Mouse (Mus musculus) midbrain, embryonic 13.5 days (tissue): ENCODE measurements at regions not wholly inside any gene's neighbourhood (a gene's known extent, or its start where the extent isn't known, plus 50 kb on each side); places are given as distances from the start of the nearest gene placed in this dataset.
"Not testable (repeated sequence)": the region's sequence is repeated elsewhere in the genome, so short reads cannot be mapped to it uniquely, and the experiment has no call there.

Source experiments
- ATAC-seq: fragments of 200-750 bp; cut with Nextera tagmentation; 2 replicates; pipeline ENCODE4 v1.8.0; 2017; ENCODE audit warnings: mild to moderate bottlenecking, moderate TSS enrichment, moderate library complexity
- H3K27ac ChIP-seq: fragments of 300-500 bp; sonication (generic); 2 replicates; pipeline ENCODE4 v1.5.1; 2015; ENCODE audit warnings: inconsistent platforms, mild to moderate bottlenecking, moderate library complexity
- H3K27me3 ChIP-seq: fragments of 300-500 bp; sonication (generic); 2 replicates; pipeline ENCODE4 v1.6.1; 2015; ENCODE audit warnings: mild to moderate bottlenecking, inconsistent platforms
- H3K36me3 ChIP-seq: fragments of 300-500 bp; sonication (generic); 2 replicates; pipeline ENCODE4 v1.6.1; 2015; ENCODE audit warnings: mild to moderate bottlenecking, inconsistent platforms
- H3K4me1 ChIP-seq: fragments of 300-500 bp; sonication (generic); replicated peaks from 2 replicates; pipeline ENCODE4 v1.6.1; 2015; ENCODE audit warnings: inconsistent platforms
- H3K4me2 ChIP-seq: fragments of 300-500 bp; sonication (generic); replicated peaks from 2 replicates; pipeline ENCODE4 v1.6.1; 2015; ENCODE audit warnings: moderate library complexity, mild to moderate bottlenecking, inconsistent platforms
- H3K4me3 ChIP-seq: fragments of 300-500 bp; sonication (generic); replicated peaks from 2 replicates; pipeline ENCODE4 v1.5.1; 2015; ENCODE audit warnings: mild to moderate bottlenecking, inconsistent platforms
- H3K9ac ChIP-seq: fragments of 300-500 bp; sonication (generic); replicated peaks from 2 replicates; pipeline ENCODE4 v1.6.1; 2015; ENCODE audit warnings: mild to moderate bottlenecking, inconsistent platforms
- H3K9me3 ChIP-seq: fragments of 300-500 bp; sonication (generic); 2 replicates; pipeline ENCODE4 v1.6.1; 2016; ENCODE audit warnings: mild to moderate bottlenecking, inconsistent platforms
- WGBS: fragments of 180-500 bp; shearing (Covaris S2); methylation state at CpG from one replicate; pipeline ENCODE4 v1.1.7; 2015; 5-methylcytosine and 5-hydroxymethylcytosine counted together

DNA sequence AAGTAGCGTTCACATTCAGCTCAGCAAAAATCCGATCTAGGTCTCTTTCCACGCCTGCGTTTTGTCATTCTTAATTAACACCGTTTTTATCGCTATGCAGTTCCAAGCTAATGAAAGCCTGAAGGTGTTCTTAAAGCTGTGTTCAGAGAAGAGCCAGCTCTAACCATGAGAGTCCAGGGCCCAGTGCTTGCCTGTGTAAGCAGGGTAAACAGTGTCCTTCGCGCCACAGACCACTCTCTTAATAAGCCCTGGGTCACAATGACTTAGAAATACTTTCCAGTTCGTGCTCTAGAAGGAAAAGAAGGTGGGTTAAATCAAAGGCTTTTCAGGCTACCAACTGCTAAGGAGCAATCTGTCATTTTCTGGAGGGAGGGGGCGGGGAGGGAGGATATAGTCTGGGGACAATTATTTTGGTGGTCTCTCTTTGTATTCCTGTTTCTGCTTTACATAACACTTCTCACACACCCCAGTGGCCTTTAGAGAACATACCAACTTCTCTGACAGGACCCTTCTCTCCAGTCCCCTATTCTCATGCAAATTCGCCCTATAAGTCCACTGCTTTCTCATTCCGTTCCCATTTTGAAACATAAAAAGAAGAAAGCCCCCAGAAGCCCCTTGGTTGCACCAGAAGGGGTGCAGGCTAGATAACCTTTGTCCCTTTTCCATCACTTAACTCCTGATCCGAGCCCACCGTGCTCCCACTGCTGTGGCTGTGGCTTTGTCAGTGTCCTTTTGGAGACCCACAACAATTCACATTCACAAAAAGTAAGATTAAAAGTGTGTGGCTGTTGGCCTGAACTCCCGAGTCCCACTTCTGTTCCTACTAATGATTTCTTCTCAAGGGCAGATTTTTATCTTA is 63.6 kb downstream of the H2al2a start:
- no peaks in the 10 kb centered on the region for H3K9me3 ChIP-seq
- H3K27ac ChIP-seq: peak overlapping the region; percentile 65
- H3K4me2 ChIP-seq: peak overlapping the region; percentile 50
- peaks cover 7% of the 10 kb centered on the region; the same call in 1 of the 2 replicates for H3K27me3 ChIP-seq
- 0 out of 2 replicates have a peak overlapping the region, but pooled peaks have one; percentile 40 for H3K9ac ChIP-seq
- 8% methylated on average over 15 of the region's 15 CpGs for WGBS
- H3K4me1 ChIP-seq: peaks cover 14% of the 10 kb centered on the region
- peak overlapping the region; percentile 25 for H3K4me3 ChIP-seq
- no peaks in the 10 kb centered on the region for H3K36me3 ChIP-seq
- peak; percentile 76 for ATAC-seq

DNA sequence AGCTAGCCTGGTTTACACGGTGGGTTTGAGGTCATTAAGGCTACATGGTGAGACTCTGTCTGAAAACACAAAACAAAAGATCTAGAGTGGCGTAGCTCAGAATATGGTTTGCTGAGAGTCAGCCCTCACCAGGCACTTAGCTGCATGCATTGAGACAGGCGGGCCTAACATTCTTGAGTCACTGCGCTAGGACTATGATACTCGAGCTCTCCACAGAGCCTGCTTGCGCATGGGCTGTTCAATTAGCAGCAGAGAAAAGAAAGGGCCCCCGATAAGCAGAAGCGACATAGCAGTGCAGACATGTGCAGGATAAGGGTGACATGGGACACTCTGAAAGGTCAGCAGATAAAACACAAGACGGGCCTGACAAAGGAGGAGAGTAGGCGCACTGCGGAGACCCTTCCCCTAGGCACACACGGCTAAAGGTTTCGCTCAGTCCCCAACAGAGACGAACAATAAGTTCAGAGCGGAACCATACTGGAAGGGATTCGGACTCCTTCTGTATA is 64.3 kb downstream of the H2al2a start:
- H3K4me1 ChIP-seq: peaks cover 14% of the 10 kb centered on the region
- peak overlapping the region; percentile 65 for H3K27ac ChIP-seq
- H3K27me3 ChIP-seq: peaks cover 7% of the 10 kb centered on the region; the same call in 1 of the 2 replicates
- WGBS: 4% methylated on average over 16 of the region's 16 CpGs
- H3K36me3 ChIP-seq: no peaks in the 10 kb centered on the region
- H3K4me2 ChIP-seq: peak overlapping the region; percentile 50
- H3K4me3 ChIP-seq: peak overlapping the region; percentile 25
- H3K9ac ChIP-seq: peak overlapping the region; percentile 40; the same call in 1 of the 2 replicates
- ATAC-seq: peak; percentile 80
- H3K9me3 ChIP-seq: no peaks in the 10 kb centered on the region

DNA sequence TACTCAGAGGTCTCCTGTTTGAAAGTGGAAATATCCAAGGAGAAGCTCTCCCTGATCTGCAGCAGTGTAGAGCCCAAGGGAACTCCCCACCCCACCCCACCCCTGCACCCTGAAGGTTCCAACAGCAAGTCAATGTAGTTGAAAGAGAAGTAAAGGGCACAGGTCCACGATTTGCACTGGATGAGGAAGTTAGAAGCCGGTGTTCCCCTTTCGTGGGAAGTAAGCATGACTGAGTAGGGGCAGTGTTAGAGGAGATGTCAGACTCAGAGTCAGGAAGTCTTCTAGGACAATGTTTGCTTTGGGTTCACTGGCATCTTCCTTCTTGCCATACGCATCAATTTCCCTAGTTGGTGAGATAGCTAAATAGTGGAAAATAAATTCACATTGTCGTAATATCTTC is 64.9 kb downstream of the H2al2a start:
- H3K9me3 ChIP-seq: no peaks in the 10 kb centered on the region
- 86% methylated on average over 5 of the region's 5 CpGs for WGBS
- no peak overlapping the region for H3K9ac ChIP-seq
- peaks cover 7% of the 10 kb centered on the region; the same call in 1 of the 2 replicates for H3K27me3 ChIP-seq
- H3K4me2 ChIP-seq: no peak overlapping the region
- no peak overlapping the region for H3K27ac ChIP-seq
- peaks cover 14% of the 10 kb centered on the region for H3K4me1 ChIP-seq
- H3K36me3 ChIP-seq: no peaks in the 10 kb centered on the region
- no peak overlapping the region for H3K4me3 ChIP-seq
- ATAC-seq: no peak

DNA sequence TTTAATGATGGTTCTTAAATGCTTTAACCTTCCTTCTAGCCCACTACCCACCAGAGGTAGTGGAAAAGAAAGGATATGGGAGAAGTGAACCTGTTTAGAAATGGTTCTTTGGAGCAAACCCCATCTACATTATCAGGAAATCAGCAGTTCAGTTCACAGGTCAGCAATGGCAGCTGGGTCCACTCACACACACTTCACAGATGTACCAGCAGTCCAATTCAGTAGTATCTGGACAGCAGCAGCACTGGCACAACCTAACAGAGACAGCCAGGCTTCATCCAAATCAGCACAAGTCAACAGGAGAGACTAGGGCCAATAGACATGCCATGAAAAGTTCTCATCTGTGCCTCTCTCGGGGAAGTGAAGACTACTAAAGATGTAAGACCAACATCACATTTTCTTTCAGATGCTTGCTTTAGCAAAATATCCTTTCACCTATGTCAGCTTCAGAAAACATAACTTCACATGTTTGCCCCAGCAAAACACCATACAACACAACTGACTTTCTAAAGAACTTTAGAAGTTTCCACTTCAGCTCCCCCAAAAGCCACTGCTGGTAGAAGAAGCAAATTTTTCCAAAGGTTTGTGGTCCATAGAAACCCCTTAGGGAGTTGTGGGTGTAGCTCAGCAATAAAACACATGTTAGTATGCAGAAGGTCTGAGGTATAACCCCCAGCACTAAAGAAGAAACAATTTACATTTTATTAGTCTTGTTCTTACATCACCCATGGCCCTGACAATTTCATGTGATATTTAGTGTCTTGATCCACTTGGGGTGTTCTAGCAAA is 77.7 kb downstream of the H2al2a start:
- ATAC-seq: no peak
- 89% methylated on average over 1 of the region's 1 CpGs for WGBS
- peaks cover 4% of the 10 kb centered on the region; the same call in 1 of the 2 replicates for H3K4me1 ChIP-seq

DNA sequence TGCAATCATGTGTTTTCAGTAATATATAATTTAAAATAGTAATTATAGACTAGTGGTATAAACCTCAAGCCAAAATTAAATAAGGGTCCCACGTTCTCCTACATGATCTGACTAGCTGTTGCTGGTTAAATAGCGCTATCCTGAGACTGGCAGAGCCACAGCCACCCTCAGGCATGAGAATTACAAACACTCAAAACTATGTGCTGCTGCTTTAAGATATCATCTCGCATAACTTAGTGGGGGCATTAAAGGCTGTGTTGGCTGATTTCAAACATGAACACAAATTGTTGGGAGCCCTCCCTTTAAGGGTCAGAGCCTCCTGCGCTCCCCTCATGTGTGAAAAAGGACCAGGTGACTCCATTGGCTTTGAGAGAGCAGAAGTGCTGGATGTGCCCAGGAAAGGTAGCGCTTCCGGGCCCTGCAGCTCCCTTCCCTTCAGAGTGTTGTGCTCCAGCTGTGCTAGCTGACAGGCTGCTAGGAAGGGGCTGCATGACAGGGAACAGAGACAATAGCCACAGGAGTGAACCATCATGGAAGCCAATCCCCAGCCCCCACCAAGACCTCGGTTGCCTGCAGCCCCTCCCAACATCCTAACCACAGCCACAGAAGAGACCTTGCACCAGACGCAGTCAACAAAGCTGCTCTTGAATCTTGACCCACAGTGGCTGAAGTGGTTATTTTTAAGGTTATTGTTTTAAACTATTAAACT is 79.4 kb downstream of the H2al2a start:
- no peak overlapping the region for H3K9ac ChIP-seq
- ATAC-seq: peak; percentile 43; the same call in 1 of the 2 replicates
- no peak overlapping the region; the same call in 1 of the 2 replicates for H3K4me2 ChIP-seq
- H3K4me3 ChIP-seq: no peak overlapping the region
- H3K9me3 ChIP-seq: no peaks in the 10 kb centered on the region
- H3K4me1 ChIP-seq: peaks cover 6% of the 10 kb centered on the region; the same call in 1 of the 2 replicates
- H3K27me3 ChIP-seq: no peaks in the 10 kb centered on the region
- no peaks in the 10 kb centered on the region for H3K36me3 ChIP-seq
- H3K27ac ChIP-seq: no peak overlapping the region
- WGBS: 28% methylated on average over 8 of the region's 8 CpGs

More for the DNA sequence above, 77.7 kb downstream of the H2al2a start:
- Histone ChIP-seq H3K9me3 (no peaks in the 10 kb centered on the region), H3K4me3 (no peak overlapping the region), H3K36me3 (no peaks in the 10 kb centered on the region), H3K9ac (no peak overlapping the region), H3K27me3 (no peaks in the 10 kb centered on the region), H3K27ac (no peak overlapping the region), H3K4me2 (no peak overlapping the region)

DNA sequence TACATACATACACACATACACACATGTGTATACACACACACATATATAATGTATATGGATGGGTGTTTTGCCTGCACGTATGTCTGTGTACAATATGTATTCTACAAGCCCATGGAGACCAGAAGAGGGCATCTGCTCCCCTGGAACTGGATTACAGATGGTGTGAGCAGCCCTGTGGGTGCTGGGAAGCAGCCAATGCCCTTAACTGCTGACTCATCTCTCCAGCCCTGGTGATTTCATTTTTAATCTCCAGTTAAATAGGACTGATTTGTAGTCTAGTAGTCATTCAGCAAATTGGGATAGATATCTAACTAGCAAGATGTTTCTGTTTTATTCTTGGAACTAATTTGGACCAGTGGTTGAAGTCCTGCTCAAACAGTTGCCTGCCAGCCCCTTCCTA is 94.1 kb downstream of the H2al2a start:
- peaks cover 3% of the 10 kb centered on the region; the same call in 1 of the 2 replicates for H3K9me3 ChIP-seq
- H3K4me3 ChIP-seq: no peak overlapping the region
- no peak overlapping the region for H3K4me2 ChIP-seq
- H3K27ac ChIP-seq: no peak overlapping the region
- H3K4me1 ChIP-seq: no peaks in the 10 kb centered on the region
- no peak for ATAC-seq
- H3K36me3 ChIP-seq: no peaks in the 10 kb centered on the region
- 88% methylated on average over 1 of the region's 1 CpGs for WGBS
- H3K9ac ChIP-seq: no peak overlapping the region
- no peaks in the 10 kb centered on the region for H3K27me3 ChIP-seq

DNA sequence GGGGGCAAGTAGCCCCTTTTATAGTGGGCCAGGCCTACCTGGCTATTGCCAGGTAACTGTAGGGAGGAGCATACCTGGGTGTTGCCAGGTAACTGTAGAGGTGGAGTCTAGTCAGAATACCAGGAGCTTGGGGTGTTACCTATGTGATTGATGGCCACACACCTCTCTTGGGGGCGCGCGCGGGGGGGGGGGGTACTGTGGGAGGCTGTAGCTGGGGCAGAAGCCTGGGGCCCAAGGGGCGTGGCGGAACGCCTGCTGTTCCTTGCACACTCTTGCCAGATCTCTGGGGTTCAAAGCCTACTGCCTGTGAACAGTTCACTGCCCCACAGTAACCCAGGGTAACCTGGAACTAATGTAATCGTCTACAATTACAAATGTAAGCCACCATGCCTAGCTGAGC is 96.6 kb downstream of the H2al2a start:
- no peak overlapping the region for H3K9ac ChIP-seq
- H3K36me3 ChIP-seq: no peaks in the 10 kb centered on the region
- no peak overlapping the region for H3K27ac ChIP-seq
- no peak overlapping the region for H3K4me2 ChIP-seq
- no peaks in the 10 kb centered on the region for H3K27me3 ChIP-seq
- 51% methylated on average over 8 of the region's 8 CpGs for WGBS
- no peaks in the 10 kb centered on the region for H3K4me1 ChIP-seq
- peaks cover 3% of the 10 kb centered on the region; the same call in 1 of the 2 replicates for H3K9me3 ChIP-seq
- no peak overlapping the region for H3K4me3 ChIP-seq
- ATAC-seq: no peak

DNA sequence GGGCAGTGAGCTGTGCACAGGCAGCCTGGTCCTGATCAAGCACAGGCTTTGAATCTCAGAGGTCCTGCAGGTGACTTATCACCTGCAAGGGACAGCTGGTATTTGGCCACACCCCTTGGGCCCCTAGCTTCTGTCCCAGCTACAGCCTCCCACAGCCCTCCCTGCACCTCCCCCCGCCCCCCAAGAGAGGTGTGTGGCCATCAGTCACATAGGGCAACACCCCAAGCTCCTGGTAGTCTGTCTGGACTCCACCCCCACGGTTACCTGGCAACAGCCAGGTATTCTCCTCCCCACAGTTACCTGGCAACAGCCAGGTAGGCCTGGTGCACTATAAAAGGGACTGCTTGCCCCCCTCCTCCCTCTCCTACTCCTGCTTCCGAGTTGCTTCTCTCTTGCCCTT is 98.0 kb downstream of the H2al2a start:
- no peak for ATAC-seq
- 26% methylated on average over 3 of the region's 3 CpGs for WGBS
- Histone ChIP-seq H3K27ac (no peak overlapping the region), H3K4me1 (no peaks in the 10 kb centered on the region), H3K4me3 (no peak overlapping the region), H3K9me3 (no peaks in the 10 kb centered on the region), H3K36me3 (no peaks in the 10 kb centered on the region), H3K27me3 (no peaks in the 10 kb centered on the region), H3K9ac (no peak overlapping the region), H3K4me2 (no peak overlapping the region)

DNA sequence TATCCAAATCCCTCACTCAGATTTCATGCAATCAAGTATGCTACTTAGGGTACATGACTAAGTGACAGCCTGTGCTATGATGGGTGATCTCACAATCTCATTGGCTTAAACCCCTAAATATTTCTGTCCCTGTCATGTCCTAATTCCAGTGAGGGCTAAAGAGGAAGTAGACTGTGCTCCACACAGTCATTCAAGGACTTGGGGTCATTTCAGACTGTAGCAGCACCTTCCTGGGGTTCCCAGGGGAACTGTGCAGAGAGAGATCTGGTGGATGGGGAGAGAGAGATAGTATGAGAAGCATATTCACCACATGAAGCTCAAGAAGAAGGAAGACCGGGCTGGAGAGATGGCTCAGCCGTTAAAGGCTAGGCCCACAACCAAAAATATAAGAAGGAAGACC is 100.7 kb downstream of the H2al2a start:
- Histone ChIP-seq H3K9me3 (no peaks in the 10 kb centered on the region), H3K27ac (no peak overlapping the region), H3K4me2 (no peak overlapping the region), H3K36me3 (no peaks in the 10 kb centered on the region), H3K4me1 (no peaks in the 10 kb centered on the region), H3K4me3 (no peak overlapping the region), H3K27me3 (no peaks in the 10 kb centered on the region), H3K9ac (no peak overlapping the region)
- 97% methylated on average over 2 of the region's 2 CpGs for WGBS
- no peak for ATAC-seq

DNA sequence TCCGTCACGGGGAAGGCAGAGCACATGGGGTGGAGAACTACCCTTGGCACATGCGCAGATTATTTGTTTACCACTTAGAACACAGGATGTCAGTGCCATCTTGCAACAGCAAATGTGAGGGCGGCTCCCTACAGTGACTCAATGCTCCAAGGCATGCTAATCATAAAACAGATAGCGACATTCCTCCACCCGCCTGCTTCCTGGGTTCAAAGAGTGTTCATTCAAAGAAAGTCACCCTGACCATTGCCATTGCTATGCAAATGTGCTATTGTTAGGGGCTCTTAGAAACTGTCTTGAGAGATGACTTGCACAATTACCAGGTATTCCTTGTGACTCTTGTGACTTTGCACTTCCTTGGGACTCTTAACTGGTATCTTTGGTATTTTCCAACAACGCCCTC is 104.1 kb downstream of the H2al2a start:
- 95% methylated on average over 7 of the region's 7 CpGs for WGBS
- ATAC-seq: not testable (repeated sequence)

DNA sequence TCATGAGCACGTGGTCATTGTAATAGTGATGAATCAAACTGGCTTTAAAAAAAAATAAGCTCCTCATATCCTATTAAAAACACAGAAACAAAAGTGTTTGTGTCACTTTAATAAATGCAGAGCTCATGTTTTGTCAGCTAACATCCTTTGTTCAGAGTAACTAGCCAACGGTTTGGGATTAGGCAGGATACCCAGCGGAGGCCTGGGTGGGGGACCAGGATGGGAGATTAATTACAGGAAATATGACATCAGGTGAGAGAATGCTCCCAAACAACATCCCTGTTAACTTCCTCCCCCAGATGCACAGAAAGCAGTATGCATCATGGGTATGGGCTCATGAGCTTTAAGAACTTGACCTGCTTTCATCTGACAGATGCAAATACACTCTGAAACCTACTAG is 109.1 kb downstream of the H2al2a start:
- H3K9ac ChIP-seq: no peak overlapping the region

More for the DNA sequence above, 104.1 kb downstream of the H2al2a start:
- not testable (repeated sequence) for H3K4me2 ChIP-seq, H3K27me3 ChIP-seq, H3K4me1 ChIP-seq, H3K9ac ChIP-seq, H3K36me3 ChIP-seq, H3K9me3 ChIP-seq, H3K27ac ChIP-seq, H3K4me3 ChIP-seq

More for the DNA sequence above, 109.1 kb downstream of the H2al2a start:
- no peak overlapping the region for H3K4me3 ChIP-seq
- no peaks in the 10 kb centered on the region for H3K27me3 ChIP-seq
- 26% methylated on average over 3 of the region's 3 CpGs for WGBS
- no peak overlapping the region for H3K4me2 ChIP-seq
- no peak overlapping the region for H3K27ac ChIP-seq
- no peaks in the 10 kb centered on the region for H3K9me3 ChIP-seq
- ATAC-seq: no peak
- no peaks in the 10 kb centered on the region for H3K36me3 ChIP-seq
- H3K4me1 ChIP-seq: 0 out of 2 replicates have a peak, but pooled peaks cover 7% of the 10 kb centered on the region
